Mouse (Mus musculus) spleen, embryonic (tissue): ENCODE measurements around the gene Olfr1247.
"Not testable (repeated sequence)": the region's sequence is repeated elsewhere in the genome, so short reads cannot be mapped to it uniquely, and the experiment has no call there.

Source experiments
- CTCF ChIA-PET: fragments of 350-600 bp; sonication (Branson Sonifier 250); formaldehyde crosslinking; loops from one replicate; lab custom pipeline; 2022; lab: Charles Lee

Gene Olfr1247

DNA sequence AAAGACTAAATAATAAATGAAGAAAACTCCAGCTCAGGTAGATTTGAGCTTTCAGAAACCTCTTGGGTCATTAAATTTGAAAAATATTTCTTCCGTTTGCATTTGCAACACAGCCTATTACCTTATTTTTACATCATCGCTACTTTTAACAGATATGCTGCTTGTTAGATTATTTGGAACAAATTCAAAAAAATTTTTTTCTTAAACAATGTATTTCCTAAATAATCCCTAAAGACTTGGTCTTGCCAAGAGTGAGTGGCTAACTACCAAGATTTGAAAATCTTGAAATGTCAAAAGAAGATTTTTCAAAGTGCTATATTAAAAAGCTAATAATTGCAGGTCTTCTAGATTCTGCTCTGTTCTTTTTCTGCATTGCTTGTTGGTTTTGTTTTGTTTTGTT is at the start of gene Olfr1247:
Olfr1247 (minus strand) TSS at position 101 of the 400 bp plus-strand sequence.
- CTCF ChIA-PET: no interaction called here

DNA sequence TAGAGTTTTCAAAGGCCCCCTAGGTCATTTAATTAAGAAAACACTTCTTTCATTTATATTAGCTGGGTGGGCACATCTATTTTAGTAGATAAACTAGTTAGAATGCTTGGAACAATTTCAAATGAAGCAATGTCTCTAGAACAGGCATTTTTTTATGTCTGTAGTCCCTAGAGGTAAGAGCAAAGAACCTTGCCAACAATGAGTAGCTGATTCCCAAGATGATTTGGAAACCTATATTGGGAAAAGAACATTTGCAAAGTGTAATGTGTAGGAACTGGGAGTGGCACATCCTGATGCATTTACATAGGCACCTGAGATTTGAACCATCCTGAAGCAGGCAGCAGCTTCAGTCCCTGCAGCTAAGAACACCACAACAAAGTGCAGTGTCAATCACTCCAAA is 47.4 kb upstream of the Olfr1247 start, which contains the start of gene Olfr1250:
Olfr1250 (minus strand) TSS at position 101 of the 400 bp plus-strand sequence.
- CTCF ChIA-PET: no interaction called here

DNA sequence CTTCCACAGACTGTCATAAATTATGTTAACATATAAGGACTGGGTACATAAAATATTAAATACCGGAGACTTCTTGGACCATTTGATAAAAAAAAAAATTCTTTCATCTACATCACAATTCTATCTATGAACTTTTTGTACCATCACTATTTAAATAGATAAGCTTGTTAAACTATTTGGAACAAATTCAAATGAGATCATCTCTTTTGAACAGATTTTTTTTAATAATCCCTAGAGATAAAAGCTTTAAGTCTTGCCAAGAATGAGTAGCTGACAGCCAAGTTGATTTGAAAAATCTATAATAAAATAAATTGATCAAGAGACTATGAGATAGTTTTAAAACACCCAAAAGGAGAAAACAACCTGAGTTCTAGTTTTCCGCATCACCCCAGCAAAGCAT is 21.0 kb upstream of the Olfr1247 start, which contains the start of gene Olfr1249:
Olfr1249 (minus strand) TSS at position 101 of the 400 bp plus-strand sequence.
- CTCF ChIA-PET: no interaction called here

DNA sequence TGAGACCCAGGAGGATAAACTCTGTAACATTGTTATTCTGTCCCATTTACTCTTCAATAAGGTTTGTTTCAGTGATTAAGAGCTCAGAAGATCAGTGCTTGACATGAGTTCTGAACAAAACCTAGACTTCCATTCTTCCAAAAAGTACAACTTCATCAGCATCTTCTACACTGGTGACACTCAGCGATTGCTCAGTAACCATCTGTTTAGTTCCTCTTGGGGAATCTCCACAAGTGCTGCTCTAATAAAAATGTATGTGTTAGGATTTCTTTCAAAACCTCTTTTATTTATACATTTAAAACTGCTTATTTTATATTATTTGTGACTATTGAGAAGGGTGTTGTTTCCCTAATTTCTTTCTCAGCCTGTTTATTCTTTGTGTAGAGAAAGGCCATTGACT is 4.2 kb upstream of the Olfr1247 start, which contains the start of gene Olfr1248:
Olfr1248 (minus strand) TSS at position 101 of the 400 bp plus-strand sequence.
- CTCF ChIA-PET: not testable (repeated sequence)

DNA sequence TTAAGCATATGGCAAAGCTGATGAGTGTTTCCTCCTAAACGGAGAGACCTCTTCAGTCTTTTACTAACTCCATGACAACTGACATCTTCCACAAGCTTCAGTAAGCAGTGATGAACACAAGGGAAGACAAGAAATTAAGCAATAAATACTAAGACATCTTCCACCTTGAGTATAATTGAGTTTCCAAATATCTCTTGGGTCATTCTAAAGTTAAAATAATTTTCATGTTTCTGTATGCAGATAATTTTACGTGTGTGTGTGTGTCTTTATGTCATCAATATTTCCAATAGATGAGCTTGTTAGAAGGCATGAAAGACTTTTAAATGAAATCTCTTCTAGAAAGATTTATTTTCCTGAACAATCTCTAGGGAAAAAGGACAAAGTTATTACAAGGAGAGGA is 20.9 kb downstream of the Olfr1247 start, which contains the start of gene Olfr1246:
Olfr1246 (minus strand) TSS at position 101 of the 400 bp plus-strand sequence.
- CTCF ChIA-PET: no interaction called here

DNA sequence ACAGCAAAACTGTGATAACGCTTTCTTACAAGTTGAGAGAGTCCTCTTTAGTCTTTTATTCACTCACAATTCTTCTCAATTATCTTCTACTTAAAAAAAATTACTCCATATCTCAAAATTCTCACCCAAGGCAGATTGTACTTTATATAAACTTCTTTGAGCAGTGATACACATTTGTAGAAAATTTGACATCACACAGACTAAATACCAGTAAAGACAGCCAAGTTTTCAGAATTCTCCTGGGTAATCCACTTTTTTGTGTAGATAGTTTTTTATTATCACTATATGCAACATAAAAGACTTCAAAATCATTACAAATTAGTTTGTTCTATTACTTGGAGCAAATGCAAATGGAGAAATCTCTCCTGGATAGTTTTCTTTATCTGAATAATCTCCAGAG is 35.6 kb downstream of the Olfr1247 start, which contains the start of gene Olfr1245:
Olfr1245 (minus strand) TSS at position 101 of the 400 bp plus-strand sequence.
- CTCF ChIA-PET: no interaction called here

DNA sequence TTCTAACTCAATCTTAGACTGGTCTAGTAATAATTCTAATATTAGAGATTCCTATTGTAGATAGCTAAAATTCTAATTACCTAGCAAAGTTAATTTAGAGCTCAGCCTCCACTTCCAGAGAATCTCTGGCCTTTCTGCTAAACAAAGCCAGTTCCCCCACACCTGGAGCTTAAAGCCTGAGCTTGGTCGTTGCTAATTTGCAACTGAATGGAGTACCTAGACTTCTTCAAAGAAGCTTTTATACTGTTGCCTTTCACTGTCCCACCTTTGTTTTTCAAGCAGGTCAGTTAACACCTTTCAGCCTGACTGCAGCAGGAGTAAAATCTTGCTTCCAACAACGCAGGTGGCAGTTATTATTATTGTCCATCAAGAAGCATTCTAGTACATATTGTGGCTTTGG is 51.2 kb downstream of the Olfr1247 start:
- CTCF ChIA-PET: not testable (repeated sequence)
